Mouse (Mus musculus): ENCODE measurements around the gene Dbf4.
A peak's percentile ranks its signal among the peaks of the same experiment; 100 is the strongest.

Dbf4 gene

GRCm38 (mm10) chr5:8366771-8367613 is 55.5 kb downstream of the Dbf4 start:
- DNase-seq = peak; percentile 52

GRCm38 (mm10) chr5:8362361-8362760 is 60.2 kb downstream of the Dbf4 start:
- DNase-seq = no peak

- no peak for DNase-seq
Measured at GRCm38 (mm10) chr5:8357677-8358076, 64.8 kb downstream of the Dbf4 start.

- no peak for DNase-seq
Measured at GRCm38 (mm10) chr5:8356885-8357651, 65.4 kb downstream of the Dbf4 start.

- DNase-seq = no peak
Measured at GRCm38 (mm10) chr5:8356326-8356725, 66.2 kb downstream of the Dbf4 start.

- DNase-seq = no peak
Measured at GRCm38 (mm10) chr5:8349557-8349956, 73.0 kb downstream of the Dbf4 start.

Data from cerebellum, adult 11 months (tissue).